Mouse (Mus musculus): Measurements from ENCODE around the gene Mcm6.
A peak's percentile ranks its signal among the peaks of the same experiment; 100 is the strongest.

DNA sequence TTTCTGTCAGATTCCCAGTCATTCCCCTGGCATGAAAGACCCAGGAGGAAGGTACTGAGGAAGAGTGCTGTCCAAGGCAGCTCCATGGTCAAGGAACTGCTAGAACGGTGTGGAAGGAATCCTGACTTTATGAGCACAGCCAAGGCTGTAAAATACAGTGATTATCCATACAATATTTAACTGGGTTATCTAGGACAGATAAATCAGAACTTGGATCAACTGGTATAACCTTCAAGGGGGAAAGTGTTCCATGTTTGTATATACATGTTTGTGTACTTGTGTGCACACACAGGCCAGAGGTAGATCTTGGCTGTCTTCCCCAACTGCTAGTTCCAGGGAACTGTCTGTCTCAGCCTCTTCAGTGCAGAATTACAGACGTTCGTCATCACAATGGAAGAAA lies 31.2 kb downstream of the Mcm6 start, which contains the start of gene Lct:
- TF ChIP-seq CTCF (IDR thresholded peaks at IDR 0.05; ENCODE audit: extremely low read depth, insufficient read length, insufficient replicate concordance, low read depth, low read length), result no peak
- peak; percentile 48; the same call in 1 of the 2 replicates for TF ChIP-seq POLR2A (IDR thresholded peaks at IDR 0.05; ENCODE audit: low read depth, low read length)

Measured in small intestine, adult 2 months (tissue).